Comparison of ENCODE assay signal across 1 mouse cellular context in genomic region chr1:87141550-87141949, GRCm38 (mm10).
TF ChIP-seq lines count a peak whose summit lies in the region.

No protein-coding gene starts in this region.

TF ChIP-seq in myocyte, 11 proteins besides CTCF, POLR2A, EP300 and RAD21 (continued from another document):
- peak in 1 of 3 experiments; percentile 71 for TF ChIP-seq MYOG (IDR thresholded peaks at IDR 0.05; ENCODE audit: control insufficient read depth in 1 of 3, insufficient read depth in 1 of 3, insufficient read length in 2 of 3, low read depth in 2 of 3)
